ENCODE assay signal across 17 mouse cellular contexts in the genomic region with DNA sequence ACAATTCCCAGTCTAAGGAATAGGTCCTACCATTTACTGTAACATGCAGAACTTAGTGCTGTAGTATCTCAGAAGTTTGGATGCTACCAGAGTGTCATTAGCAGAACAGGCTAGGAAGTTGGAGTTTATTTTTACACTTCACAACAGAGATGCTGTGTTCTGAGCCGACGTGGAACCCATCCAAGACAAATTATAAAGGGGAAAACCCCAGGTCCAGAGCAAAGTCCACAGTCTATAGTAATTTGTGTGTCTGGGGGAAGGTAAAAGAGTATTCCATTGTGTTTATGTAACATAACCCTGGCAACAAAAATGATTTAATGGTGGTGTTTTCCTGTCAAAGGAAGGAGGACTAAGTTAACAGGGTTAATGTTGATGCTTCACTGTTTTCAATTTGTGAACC.
DNase-seq lines count a peak whose midpoint lies in the region; ATAC-seq and TF ChIP-seq lines count a peak whose summit lies in the region.
"Had no signal": no experiment of that assay in that cellular context is flagged by ENCODE, and none has a peak within 500 bp of the region (broad histone marks: within the 10 kb centered on the region; RNA-seq: fewer than 3 reads in every experiment).

No protein-coding gene starts in this region.

- 10% methylated on average over 2 of the region's 2 CpGs for WGBS in heart, postnatal 0 days
- WGBS in heart, embryonic 12.5 days = 60% methylated on average over 2 of the region's 2 CpGs
- WGBS in kidney, embryonic 15.5 days = 32% methylated on average over 2 of the region's 2 CpGs
- WGBS in liver, embryonic 16.5 days (ENCODE audit: insufficient replicate concordance) = 43% methylated on average over 2 of the region's 2 CpGs
- 21% methylated on average over 2 of the region's 2 CpGs for WGBS in lung, adult 2 months

- H3K4me2 ChIP-seq in heart, postnatal 0 days (ENCODE audit: low read depth, low read length) = no peak overlapping the region
- H3K4me2 ChIP-seq in heart, embryonic 12.5 days = no peak overlapping the region
- H3K4me2 ChIP-seq in kidney, embryonic 15.5 days = no peak overlapping the region
- no peak overlapping the region for H3K4me2 ChIP-seq in liver, embryonic 16.5 days (ENCODE audit: low read depth, low read length)
- H3K4me2 ChIP-seq: embryonic facial prominence, embryonic 12.5 days had no signal

- no peak overlapping the region for H3K4me3 ChIP-seq in heart, postnatal 0 days (ENCODE audit: low read depth, low read length)
- H3K4me3 ChIP-seq in heart, embryonic 12.5 days = no peak overlapping the region
- no peak overlapping the region for H3K4me3 ChIP-seq in kidney, embryonic 15.5 days (replicated peaks)
- H3K4me3 ChIP-seq in liver, embryonic 16.5 days (ENCODE audit: low read depth, low read length) = no peak overlapping the region
- H3K4me3 ChIP-seq in lung, adult 2 months (replicated peaks; ENCODE audit: extremely low read depth, low read depth, low read length) = no peak overlapping the region
- H3K4me3 ChIP-seq: embryonic facial prominence, embryonic 12.5 days; forebrain, embryonic 10.5 days had no signal

- TF ChIP-seq CTCF in heart, postnatal 0 days (IDR thresholded peaks at IDR 0.05; ENCODE audit: low read depth) = no peak
- TF ChIP-seq CTCF in lung, adult 2 months (IDR thresholded peaks at IDR 0.05; ENCODE audit: insufficient read depth, low read length) = no peak

- ATAC-seq in heart, postnatal 0 days (ENCODE audit: insufficient read depth, low read depth) = 0 out of 2 replicates have a peak, but pooled peaks have one; percentile 20
- no peak for ATAC-seq in heart, embryonic 12.5 days (ENCODE audit: insufficient number of reproducible peaks, low FRiP score)
- ATAC-seq in kidney, embryonic 15.5 days (replicated peaks; ENCODE audit: low FRiP score) = peak; percentile 80
- ATAC-seq in liver, embryonic 16.5 days (ENCODE audit: low read depth) = peak; percentile 84

- no peak for TF ChIP-seq EP300 in heart, postnatal 0 days (IDR thresholded peaks at IDR 0.05; ENCODE audit: low read depth)

- no peaks in the 10 kb centered on the region for H3K9me3 ChIP-seq in heart, postnatal 0 days (replicated peaks; ENCODE audit: control insufficient read depth, low read length)
- no peaks in the 10 kb centered on the region for H3K9me3 ChIP-seq in heart, embryonic 12.5 days (replicated peaks)
- H3K9me3 ChIP-seq in kidney, embryonic 15.5 days (replicated peaks) = 0 out of 2 replicates have a peak, but pooled peaks cover 2% of the 10 kb centered on the region
- H3K9me3 ChIP-seq in liver, embryonic 16.5 days (replicated peaks; ENCODE audit: control insufficient read depth, low read length) = no peaks in the 10 kb centered on the region
- H3K9me3 ChIP-seq: embryonic facial prominence, embryonic 12.5 days had no signal

- no peak overlapping the region for H3K27ac ChIP-seq in heart, postnatal 0 days (ENCODE audit: low read depth)
- H3K27ac ChIP-seq in heart, embryonic 12.5 days (ENCODE audit: poor library complexity, severe bottlenecking) = no peak overlapping the region
- 0 out of 2 replicates have a peak overlapping the region, but pooled peaks have one; percentile 41 for H3K27ac ChIP-seq in kidney, embryonic 15.5 days
- H3K27ac ChIP-seq in liver, embryonic 16.5 days (ENCODE audit: low read length) = peak overlapping the region; percentile 10; the same call in 1 of the 2 replicates
- H3K27ac ChIP-seq: embryonic facial prominence, embryonic 12.5 days; forebrain, embryonic 10.5 days had no signal

- H3K9ac ChIP-seq in heart, postnatal 0 days (replicated peaks; ENCODE audit: low read depth, low read length) = no peak overlapping the region
- H3K9ac ChIP-seq in heart, embryonic 12.5 days = no peak overlapping the region
- H3K9ac ChIP-seq in kidney, embryonic 15.5 days = no peak overlapping the region
- no peak overlapping the region for H3K9ac ChIP-seq in liver, embryonic 16.5 days (ENCODE audit: low read depth, low read length)
- H3K9ac ChIP-seq: embryonic facial prominence, embryonic 12.5 days had no signal

- peaks cover 24% of the 10 kb centered on the region for H3K4me1 ChIP-seq in heart, postnatal 0 days (ENCODE audit: control insufficient read depth, insufficient read depth)
- H3K4me1 ChIP-seq in heart, embryonic 12.5 days (replicated peaks) = peaks cover 28% of the 10 kb centered on the region
- peaks cover 10% of the 10 kb centered on the region for H3K4me1 ChIP-seq in kidney, embryonic 15.5 days
- peaks cover 5% of the 10 kb centered on the region for H3K4me1 ChIP-seq in liver, embryonic 16.5 days (ENCODE audit: control insufficient read depth, low read depth, low read length)
- no peaks in the 10 kb centered on the region; the same call in none of the 2 replicates for H3K4me1 ChIP-seq in lung, adult 2 months (ENCODE audit: control insufficient read depth, insufficient read depth, low read length)
- H3K4me1 ChIP-seq: forebrain, embryonic 10.5 days had no signal

- no peaks in the 10 kb centered on the region for H3K27me3 ChIP-seq in heart, postnatal 0 days (ENCODE audit: control insufficient read depth, insufficient read depth, low read length)
- H3K27me3 ChIP-seq in heart, embryonic 12.5 days (replicated peaks) = no peaks in the 10 kb centered on the region
- no peaks in the 10 kb centered on the region for H3K27me3 ChIP-seq in kidney, embryonic 15.5 days
- H3K27me3 ChIP-seq in liver, embryonic 16.5 days (ENCODE audit: control insufficient read depth, insufficient read depth, low read depth, low read length) = no peaks in the 10 kb centered on the region
- H3K27me3 ChIP-seq: embryonic facial prominence, embryonic 12.5 days had no signal

- H3K36me3 ChIP-seq in heart, postnatal 0 days (replicated peaks; ENCODE audit: control insufficient read depth, insufficient read depth, low read length) = no peaks in the 10 kb centered on the region
- peaks cover 6% of the 10 kb centered on the region; the same call in 1 of the 2 replicates for H3K36me3 ChIP-seq in heart, embryonic 12.5 days
- 0 out of 2 replicates have a peak, but pooled peaks cover 4% of the 10 kb centered on the region for H3K36me3 ChIP-seq in kidney, embryonic 15.5 days
- H3K36me3 ChIP-seq in liver, embryonic 16.5 days (ENCODE audit: control insufficient read depth, insufficient read depth) = 0 out of 2 replicates have a peak, but pooled peaks cover 4% of the 10 kb centered on the region

- peak; percentile 28 for DNase-seq in heart, postnatal 0 days (ENCODE audit: low spot score)
- DNase-seq in adipocyte (ENCODE audit: low spot score) = peak; percentile 87
- no peak for DNase-seq in ovary, postnatal 10 days (ENCODE audit: low spot score)
- no peak for DNase-seq in layer of hippocampus, adult 8-10 months (ENCODE audit: low spot score in 2 of 2)
- DNase-seq in lung, adult 2 months = no peak
- DNase-seq: adrenal gland, postnatal 36 days; cerebellum, postnatal 25 days; heart, postnatal 14 days; left cerebral cortex, postnatal 4 days; lung, postnatal 4 days; midbrain, embryonic 14.5 days; right cerebral cortex, postnatal 25 days had no signal

- TF ChIP-seq POLR2A in lung, adult 2 months (IDR thresholded peaks at IDR 0.05; ENCODE audit: borderline replicate concordance, extremely low read depth, low read depth, low read length) = no peak

Comparison
In these comparisons a context has a peak if more than half of its experiments do, and no peak if none do; other contexts are left out.
1. DNase-seq: peak in heart, postnatal 0 days (single experiment) and adipocyte (single experiment); none in ovary, postnatal 10 days (single experiment), layer of hippocampus, adult 8-10 months (0 of 2) and lung, adult 2 months (single experiment).
2. H3K27ac ChIP-seq: peak in kidney, embryonic 15.5 days (single experiment) and liver, embryonic 16.5 days (single experiment); none in heart, postnatal 0 days (single experiment) and heart, embryonic 12.5 days (single experiment).